Mouse (Mus musculus) bone marrow, adult 2 months (tissue): ENCODE data around the gene Cldn4. TPM values are rescaled to one million over a fixed set of nuclear protein-coding genes. Genes with fewer than 3 reads are reported as not detected.

ENCODE experiments used
- H3K27ac ChIP-seq: fragments of 200-500 bp; 2 replicates; pipeline ENCODE4 v1.5.1; 2012; ENCODE audit warnings: low read depth, mild to moderate bottlenecking, control low read depth, inconsistent platforms, low read length; ENCODE audit not compliant: control insufficient read depth, poor library complexity, insufficient read depth
- H3K4me1 ChIP-seq: fragments of 200-500 bp; 2 replicates; pipeline ENCODE4 v1.6.1; 2011; ENCODE audit warnings: low read length; ENCODE audit not compliant: control insufficient read depth, insufficient read depth
- H3K4me3 ChIP-seq: fragments of 200-500 bp; replicated peaks from 2 replicates; pipeline ENCODE3; 2011; ENCODE audit warnings: mild to moderate bottlenecking, low read depth, low read length, control low read depth; ENCODE audit not compliant: control insufficient read depth
- CTCF ChIP-seq: fragments of 200-500 bp; IDR thresholded peaks from 2 replicates; pipeline ENCODE4 v1.5.1; 2011; ENCODE audit warnings: low read length, control low read depth; ENCODE audit not compliant: control insufficient read depth, insufficient read depth
- POLR2A ChIP-seq: fragments of 200-500 bp; IDR thresholded peaks from 2 replicates; pipeline ENCODE4 v1.6.1; 2011; ENCODE audit warnings: low read depth, mild to moderate bottlenecking, control low read depth, low read length, borderline replicate concordance; ENCODE audit not compliant: control insufficient read depth
- WGBS: fragments of 180-500 bp; shearing (Covaris S2); methylation state at CpG from one replicate; pipeline ENCODE4 v1.1.7; 2018; 5-methylcytosine and 5-hydroxymethylcytosine counted together
- polyA plus RNA-seq: library from polyadenylated mRNA; stranded (reverse); fragments of >200 nt; gene quantifications from 2 replicates; pipeline ENCODE4 v1.2.4, GENCODE M21; 2011; ENCODE audit warnings: low replicate concordance; ENCODE audit not compliant: missing spikeins, insufficient read depth, insufficient read length

Gene Cldn4
- polyA plus RNA-seq, 1 experiment, result 11.1 TPM

GRCm38 (mm10) chr5:134955491-134955890, 8.8 kb upstream of the Cldn4 start:
- Histone ChIP-seq H3K4me1 (peaks cover 2% of the 10 kb centered on the region; the same call in 1 of the 2 replicates), H3K27ac (no peak overlapping the region), H3K4me3 (no peak overlapping the region)
- 76% methylated on average over 5 of the region's 5 CpGs for WGBS
- TF ChIP-seq POLR2A (no peak), CTCF (no peak)

GRCm38 (mm10) chr5:134951053-134951884, 4.5 kb upstream of the Cldn4 start:
- TF ChIP-seq POLR2A (no peak), CTCF (no peak)
- no peak overlapping the region for H3K4me3 ChIP-seq
- H3K27ac ChIP-seq, result no peak overlapping the region
- H3K4me1 ChIP-seq, result no peaks in the 10 kb centered on the region; the same call in 1 of the 2 replicates
- 5% methylated on average over 19 of the region's 19 CpGs for WGBS

GRCm38 (mm10) chr5:134948085-134948439, 1.3 kb upstream of the Cldn4 start:
- H3K4me3 ChIP-seq, result no peak overlapping the region
- no peak overlapping the region for H3K27ac ChIP-seq
- no peaks in the 10 kb centered on the region; the same call in 1 of the 2 replicates for H3K4me1 ChIP-seq
- no peak for TF ChIP-seq CTCF
- WGBS, result 38% methylated on average over 4 of the region's 4 CpGs

GRCm38 (mm10) chr5:134947420-134948084, 818 bp upstream of the Cldn4 start:
- TF ChIP-seq CTCF (no peak), POLR2A (no peak)
- H3K4me3 ChIP-seq, result no peak overlapping the region
- 36% methylated on average over 5 of the region's 5 CpGs for WGBS
- H3K27ac ChIP-seq, result no peak overlapping the region
- H3K4me1 ChIP-seq, result no peaks in the 10 kb centered on the region; the same call in 1 of the 2 replicates

GRCm38 (mm10) chr5:134946063-134946856, 474 bp downstream of the Cldn4 start:
- WGBS, result 80% methylated on average over 43 of the region's 43 CpGs
- TF ChIP-seq POLR2A, result no peak
- TF ChIP-seq CTCF, result no peak
- H3K27ac ChIP-seq, result no peak overlapping the region
- H3K4me3 ChIP-seq, result peak overlapping the region; percentile 9
- no peaks in the 10 kb centered on the region; the same call in 1 of the 2 replicates for H3K4me1 ChIP-seq

GRCm38 (mm10) chr5:134945266-134945959, 1.3 kb downstream of the Cldn4 start:
- H3K4me1 ChIP-seq, result no peaks in the 10 kb centered on the region

GRCm38 (mm10) chr5:134944179-134944578, 2.6 kb downstream of the Cldn4 start:
- Histone ChIP-seq H3K4me1 (no peaks in the 10 kb centered on the region), H3K4me3 (no peak overlapping the region), H3K27ac (no peak overlapping the region)
- no peak for TF ChIP-seq CTCF
- TF ChIP-seq POLR2A, result no peak
- 59% methylated on average over 5 of the region's 5 CpGs for WGBS

More at GRCm38 (mm10) chr5:134945266-134945959, 1.3 kb downstream of the Cldn4 start:
- 67% methylated on average over 19 of the region's 19 CpGs for WGBS
- Histone ChIP-seq H3K4me3 (no peak overlapping the region), H3K27ac (no peak overlapping the region)
- TF ChIP-seq CTCF (no peak), POLR2A (no peak)
